Mouse (Mus musculus): ENCODE results near the gene Wdr31.

DNA sequence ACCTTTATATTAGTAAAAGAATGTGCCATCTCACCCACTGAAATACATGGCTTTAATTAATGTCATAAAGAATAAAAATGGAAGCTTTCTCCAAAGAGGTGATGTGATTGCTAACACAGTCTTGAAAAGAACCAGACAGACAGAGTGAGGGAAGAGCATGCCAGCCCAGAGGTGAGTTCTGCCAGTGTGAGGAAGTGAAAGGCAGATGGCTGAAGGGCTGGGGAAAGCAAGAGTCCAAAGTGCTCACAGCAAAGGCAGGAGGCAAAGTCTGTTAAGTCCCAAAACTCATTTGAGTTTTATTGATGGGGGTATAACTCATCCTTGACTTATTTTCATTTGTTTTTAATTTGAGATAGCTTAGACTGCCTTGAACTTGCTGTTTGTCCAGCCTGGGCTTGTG, 40.0 kb downstream of the Wdr31 start:
- no peak for TF ChIP-seq POLR2A (IDR thresholded peaks at IDR 0.05; ENCODE audit: borderline replicate concordance, extremely low read depth, insufficient read depth, insufficient read length, poor library complexity, severe bottlenecking)
- TF ChIP-seq CTCF (IDR thresholded peaks at IDR 0.05; ENCODE audit: borderline replicate concordance, extremely low read depth, insufficient read depth, insufficient read length): no peak

Data from brain, embryonic 14.5 days (tissue).